Mouse (Mus musculus): Measurements from ENCODE around the gene Cd47. TPM values are rescaled to one million over a fixed set of nuclear protein-coding genes. Genes with fewer than 3 reads are reported as not detected.

Gene Cd47
- polyA plus RNA-seq, 1 experiment from 2014 or later, result 133 TPM

DNA sequence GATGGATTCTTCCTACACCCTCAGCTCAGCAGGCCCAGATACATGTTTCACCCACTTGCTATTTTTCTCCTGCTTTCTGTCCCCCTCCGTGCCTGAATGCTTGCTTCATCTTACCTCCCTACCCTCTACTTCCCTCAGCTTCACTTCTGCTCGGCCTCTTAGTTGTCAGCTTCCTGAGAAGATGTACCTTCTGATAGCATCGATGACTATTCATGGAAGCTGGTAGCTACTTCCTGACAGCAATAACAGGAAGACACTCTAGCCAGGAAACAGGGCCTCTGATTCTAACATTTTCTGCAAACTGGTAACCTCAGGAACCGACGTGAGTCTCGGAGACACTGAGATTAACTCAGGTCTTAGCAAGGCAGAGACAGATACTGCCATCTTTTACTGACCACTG is 1.5 kb upstream of the Cd47 start:
- WGBS, result 92% methylated on average over 6 of the region's 6 CpGs
- no peak overlapping the region for H3K27ac ChIP-seq (replicated peaks; ENCODE audit: low read depth, low read length)

DNA sequence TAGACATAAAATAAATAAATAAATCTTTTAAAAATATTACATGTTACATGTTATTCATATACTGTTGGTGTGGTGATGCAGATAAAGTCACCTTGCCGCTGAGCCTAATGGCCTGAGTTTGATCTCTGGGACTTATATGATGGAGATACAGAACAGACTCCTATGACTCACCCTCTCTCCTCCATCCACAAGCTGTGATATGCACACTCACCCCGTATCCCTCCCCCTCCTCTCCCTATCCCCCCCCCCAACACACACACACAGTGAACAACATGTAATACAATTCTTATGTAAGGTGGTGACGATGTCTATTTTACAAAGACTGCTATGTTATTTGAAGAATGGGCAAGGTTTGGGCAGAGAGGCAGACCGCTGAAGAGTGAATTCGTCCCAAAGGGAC is 663 bp downstream of the Cd47 start:
- no peak for DNase-seq
- H3K27me3 ChIP-seq (ENCODE audit: control insufficient read depth, insufficient read depth, low read length), result no peaks in the 10 kb centered on the region
- no peaks in the 10 kb centered on the region for H3K36me3 ChIP-seq (ENCODE audit: control insufficient read depth, insufficient read depth, low read length)
- no peak overlapping the region for H3K4me3 ChIP-seq (replicated peaks; ENCODE audit: low read depth, low read length)
- H3K27ac ChIP-seq (replicated peaks; ENCODE audit: low read depth, low read length), result no peak overlapping the region
- 90% methylated on average over 5 of the region's 5 CpGs for WGBS
- ATAC-seq (ENCODE audit: low FRiP score, low TSS enrichment), result no peak
- H3K4me2 ChIP-seq (ENCODE audit: low read length), result no peak overlapping the region
- no peaks in the 10 kb centered on the region for H3K9me3 ChIP-seq (ENCODE audit: control insufficient read depth, low read length)
- no peak overlapping the region for H3K9ac ChIP-seq (replicated peaks; ENCODE audit: low read length)
- peaks cover 17% of the 10 kb centered on the region; the same call in 1 of the 2 replicates for H3K4me1 ChIP-seq (ENCODE audit: control insufficient read depth, insufficient read depth, low read length)

More for the DNA sequence above, 1.5 kb upstream of the Cd47 start:
- H3K9me3 ChIP-seq (ENCODE audit: control insufficient read depth, low read length), result no peaks in the 10 kb centered on the region
- H3K27me3 ChIP-seq (ENCODE audit: control insufficient read depth, insufficient read depth, low read length), result no peaks in the 10 kb centered on the region
- no peak overlapping the region for H3K4me3 ChIP-seq (replicated peaks; ENCODE audit: low read depth, low read length)
- ATAC-seq (ENCODE audit: low FRiP score, low TSS enrichment) (no peak), DNase-seq (no peak)
- H3K4me2 ChIP-seq (ENCODE audit: low read length), result no peak overlapping the region
- no peaks in the 10 kb centered on the region for H3K36me3 ChIP-seq (ENCODE audit: control insufficient read depth, insufficient read depth, low read length)
- peaks cover 9% of the 10 kb centered on the region; the same call in 1 of the 2 replicates for H3K4me1 ChIP-seq (ENCODE audit: control insufficient read depth, insufficient read depth, low read length)
- H3K9ac ChIP-seq (replicated peaks; ENCODE audit: low read length), result no peak overlapping the region

DNA sequence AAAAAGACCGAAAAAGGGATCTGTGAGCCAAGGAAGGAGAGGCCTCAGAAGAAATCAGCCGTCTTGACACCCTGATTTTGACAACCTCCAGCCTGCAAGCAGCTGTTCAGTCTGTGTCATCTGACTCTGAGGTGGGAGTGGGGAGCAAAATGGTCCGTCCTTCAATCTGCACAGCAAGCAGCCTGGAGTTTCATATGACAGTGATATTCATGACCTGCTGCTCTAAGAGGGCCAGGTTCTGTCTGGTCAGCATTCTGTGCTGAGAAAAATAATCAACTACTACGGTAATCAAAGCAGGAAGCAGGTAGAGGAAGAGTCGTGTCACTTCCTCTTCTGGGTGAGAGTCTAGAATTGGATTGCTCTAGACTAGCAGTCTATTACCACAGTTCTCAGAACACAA is 1.1 kb downstream of the Cd47 start:
- WGBS, result 83% methylated on average over 5 of the region's 5 CpGs
- H3K9ac ChIP-seq (replicated peaks; ENCODE audit: low read length), result no peak overlapping the region
- no peak overlapping the region for H3K27ac ChIP-seq (replicated peaks; ENCODE audit: low read depth, low read length)
- DNase-seq (no peak), ATAC-seq (ENCODE audit: low FRiP score, low TSS enrichment) (no peak)
- H3K4me3 ChIP-seq (replicated peaks; ENCODE audit: low read depth, low read length), result no peak overlapping the region
- H3K4me1 ChIP-seq (ENCODE audit: control insufficient read depth, insufficient read depth, low read length), result peaks cover 17% of the 10 kb centered on the region; the same call in 1 of the 2 replicates
- no peaks in the 10 kb centered on the region for H3K9me3 ChIP-seq (ENCODE audit: control insufficient read depth, low read length)
- H3K4me2 ChIP-seq (ENCODE audit: low read length), result no peak overlapping the region
- H3K36me3 ChIP-seq (ENCODE audit: control insufficient read depth, insufficient read depth, low read length), result no peaks in the 10 kb centered on the region
- no peaks in the 10 kb centered on the region for H3K27me3 ChIP-seq (ENCODE audit: control insufficient read depth, insufficient read depth, low read length)

DNA sequence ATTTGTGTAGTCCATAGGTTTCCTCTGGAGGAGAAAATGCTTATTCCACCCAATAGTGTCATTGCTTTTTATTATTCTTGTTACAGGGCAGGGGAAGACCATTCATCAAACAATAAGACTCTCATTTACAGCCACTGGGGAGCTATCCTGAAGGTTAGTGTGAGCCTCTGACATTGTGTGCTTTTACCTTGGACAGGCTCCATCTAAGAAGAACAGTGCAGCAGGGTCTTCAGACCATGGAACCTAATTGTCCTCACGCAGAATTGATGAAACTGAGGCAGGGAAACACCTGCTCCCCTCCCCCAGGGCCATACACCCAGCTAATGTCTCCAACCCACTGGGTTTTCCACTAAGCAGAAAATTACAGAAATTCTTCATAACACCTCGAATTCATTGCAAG is 2.7 kb downstream of the Cd47 start:
- Histone ChIP-seq H3K27ac (replicated peaks; ENCODE audit: low read depth, low read length) (no peak overlapping the region), H3K9me3 (ENCODE audit: control insufficient read depth, low read length) (no peaks in the 10 kb centered on the region), H3K36me3 (ENCODE audit: control insufficient read depth, insufficient read depth, low read length) (no peaks in the 10 kb centered on the region), H3K4me1 (ENCODE audit: control insufficient read depth, insufficient read depth, low read length) (peaks cover 17% of the 10 kb centered on the region; the same call in 1 of the 2 replicates), H3K4me2 (ENCODE audit: low read length) (no peak overlapping the region), H3K27me3 (ENCODE audit: control insufficient read depth, insufficient read depth, low read length) (no peaks in the 10 kb centered on the region), H3K9ac (replicated peaks; ENCODE audit: low read length) (no peak overlapping the region), H3K4me3 (replicated peaks; ENCODE audit: low read depth, low read length) (no peak overlapping the region)
- WGBS, result 54% methylated on average over 2 of the region's 2 CpGs
- ATAC-seq (ENCODE audit: low FRiP score, low TSS enrichment), result no peak
- DNase-seq, result no peak

DNA sequence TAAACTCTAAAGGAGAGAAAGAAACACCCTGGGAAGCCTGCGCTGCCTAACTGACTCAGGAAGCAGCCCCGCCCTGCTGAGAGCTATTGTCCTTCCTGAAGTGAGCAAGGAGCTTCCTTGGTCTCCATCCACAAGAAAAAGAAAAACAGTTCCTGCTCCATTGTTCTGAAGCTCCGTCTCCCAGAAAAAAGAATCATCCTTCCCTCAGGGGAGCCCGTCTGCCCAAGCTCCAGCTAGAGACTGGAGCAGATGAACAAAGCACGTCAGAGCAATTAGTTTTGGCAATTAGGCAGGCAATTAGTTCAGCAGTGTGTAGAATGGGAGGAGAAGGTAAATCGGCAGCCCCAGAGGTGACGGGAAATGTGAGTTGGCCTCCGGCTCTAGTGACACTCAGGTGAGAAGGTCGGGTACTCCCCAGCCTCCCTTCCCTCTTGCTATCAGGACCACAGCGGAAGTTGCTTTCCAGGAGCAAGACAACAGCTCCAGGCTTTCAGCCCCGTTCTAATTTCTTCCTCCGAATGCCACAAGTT is 3.7 kb downstream of the Cd47 start:
- H3K36me3 ChIP-seq (ENCODE audit: control insufficient read depth, insufficient read depth, low read length), result no peaks in the 10 kb centered on the region
- peak overlapping the region; percentile 30 for H3K4me3 ChIP-seq (replicated peaks; ENCODE audit: low read depth, low read length)
- peaks cover 17% of the 10 kb centered on the region; the same call in 1 of the 2 replicates for H3K4me1 ChIP-seq (ENCODE audit: control insufficient read depth, insufficient read depth, low read length)
- peak; percentile 77 for DNase-seq
- 1% methylated on average over 12 of the region's 12 CpGs for WGBS
- no peaks in the 10 kb centered on the region for H3K9me3 ChIP-seq (ENCODE audit: control insufficient read depth, low read length)
- no peaks in the 10 kb centered on the region for H3K27me3 ChIP-seq (ENCODE audit: control insufficient read depth, insufficient read depth, low read length)
- peak overlapping the region; percentile 62 for H3K4me2 ChIP-seq (ENCODE audit: low read length)
- H3K9ac ChIP-seq (replicated peaks; ENCODE audit: low read length), result peak overlapping the region; percentile 45; the same call in 1 of the 2 replicates
- ATAC-seq (ENCODE audit: low FRiP score, low TSS enrichment), result peak; percentile 66
- H3K27ac ChIP-seq (replicated peaks; ENCODE audit: low read depth, low read length), result peak overlapping the region; percentile 15; the same call in 1 of the 2 replicates

DNA sequence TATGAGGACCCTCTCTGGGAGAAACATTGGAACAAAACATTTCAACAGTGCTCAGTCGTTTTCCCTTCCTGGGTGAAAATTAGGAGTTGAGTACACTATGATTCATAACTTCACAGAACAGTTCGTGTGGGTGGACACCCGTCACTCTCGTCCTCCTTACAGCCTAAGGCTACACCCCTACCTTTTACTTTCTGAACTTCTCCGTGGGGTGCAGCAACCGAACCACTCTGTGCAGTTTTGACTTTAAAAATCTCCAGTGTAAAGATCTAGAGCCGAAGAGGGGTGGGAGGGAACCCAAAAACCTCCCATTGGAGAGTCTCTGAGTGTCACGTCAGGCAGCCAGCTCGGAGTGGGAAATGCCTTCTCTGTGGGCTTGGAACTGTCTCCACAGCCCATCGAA is 6.6 kb downstream of the Cd47 start:
- WGBS, result 85% methylated on average over 10 of the region's 10 CpGs
- no peak overlapping the region for H3K4me2 ChIP-seq (ENCODE audit: low read length)

DNA sequence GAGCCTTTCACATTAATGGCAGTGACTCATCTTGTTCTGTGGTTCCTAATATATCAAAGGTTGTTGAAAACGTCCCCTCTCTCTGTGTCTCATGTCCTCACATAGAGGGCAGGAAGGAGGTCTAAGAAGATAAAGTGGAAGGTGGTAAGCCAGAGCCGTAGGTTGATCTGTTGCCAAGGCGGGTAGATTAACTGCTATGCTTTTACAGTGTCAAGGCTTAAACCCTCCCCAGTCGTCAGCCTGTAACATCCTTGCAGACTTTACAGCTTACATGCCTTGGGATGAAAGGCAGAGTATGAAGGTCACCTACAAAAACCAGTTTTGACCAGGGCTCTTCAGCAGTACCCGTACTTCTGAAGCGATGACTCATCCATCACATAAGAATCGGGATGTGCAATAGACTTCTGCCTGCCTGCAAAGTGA is 7.1 kb downstream of the Cd47 start:
- Histone ChIP-seq H3K27me3 (ENCODE audit: control insufficient read depth, insufficient read depth, low read length) (no peaks in the 10 kb centered on the region), H3K4me3 (replicated peaks; ENCODE audit: low read depth, low read length) (no peak overlapping the region), H3K27ac (replicated peaks; ENCODE audit: low read depth, low read length) (no peak overlapping the region), H3K4me1 (ENCODE audit: control insufficient read depth, insufficient read depth, low read length) (peaks cover 17% of the 10 kb centered on the region; the same call in 1 of the 2 replicates), H3K9me3 (ENCODE audit: control insufficient read depth, low read length) (no peaks in the 10 kb centered on the region), H3K4me2 (ENCODE audit: low read length) (no peak overlapping the region), H3K36me3 (ENCODE audit: control insufficient read depth, insufficient read depth, low read length) (no peaks in the 10 kb centered on the region), H3K9ac (replicated peaks; ENCODE audit: low read length) (no peak overlapping the region)
- 83% methylated on average over 7 of the region's 7 CpGs for WGBS
- no peak for DNase-seq
- ATAC-seq (ENCODE audit: low FRiP score, low TSS enrichment), result no peak

More for the DNA sequence above, 6.6 kb downstream of the Cd47 start:
- no peak for DNase-seq
- Histone ChIP-seq H3K4me3 (replicated peaks; ENCODE audit: low read depth, low read length) (no peak overlapping the region), H3K4me1 (ENCODE audit: control insufficient read depth, insufficient read depth, low read length) (peaks cover 17% of the 10 kb centered on the region; the same call in 1 of the 2 replicates), H3K27me3 (ENCODE audit: control insufficient read depth, insufficient read depth, low read length) (no peaks in the 10 kb centered on the region), H3K9me3 (ENCODE audit: control insufficient read depth, low read length) (no peaks in the 10 kb centered on the region), H3K36me3 (ENCODE audit: control insufficient read depth, insufficient read depth, low read length) (no peaks in the 10 kb centered on the region), H3K9ac (replicated peaks; ENCODE audit: low read length) (no peak overlapping the region), H3K27ac (replicated peaks; ENCODE audit: low read depth, low read length) (no peak overlapping the region)
- no peak for ATAC-seq (ENCODE audit: low FRiP score, low TSS enrichment)

DNA sequence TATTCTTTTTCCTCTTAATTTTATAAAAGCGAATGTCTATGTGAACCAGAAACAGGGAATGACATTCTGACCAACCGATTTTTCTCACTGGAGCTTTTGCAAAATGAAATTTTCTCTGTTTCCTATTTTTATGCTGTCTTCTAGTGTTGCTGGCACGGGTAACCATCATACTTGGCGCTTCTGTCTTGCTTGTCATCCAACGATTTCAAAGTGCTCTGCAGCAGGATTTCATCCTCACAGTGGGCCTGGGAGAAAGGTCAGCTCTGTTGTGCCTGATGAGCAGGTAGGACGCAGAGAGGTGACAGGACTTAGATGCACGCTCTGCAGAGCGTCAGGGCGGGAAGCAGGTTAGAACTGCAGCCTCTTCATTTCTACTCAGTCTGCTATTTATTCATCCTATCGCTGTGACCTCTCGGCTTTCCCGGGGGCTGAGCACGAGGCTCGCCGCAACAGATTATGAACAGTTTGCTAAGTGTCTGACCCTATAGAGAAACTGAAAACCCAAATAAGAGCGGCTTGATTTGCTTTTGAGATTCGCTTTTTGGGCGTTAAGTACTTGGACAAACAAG is 7.6 kb downstream of the Cd47 start:
- no peaks in the 10 kb centered on the region for H3K27me3 ChIP-seq (ENCODE audit: control insufficient read depth, insufficient read depth, low read length)
- no peak overlapping the region for H3K4me2 ChIP-seq (ENCODE audit: low read length)
- no peaks in the 10 kb centered on the region for H3K9me3 ChIP-seq (ENCODE audit: control insufficient read depth, low read length)
- no peaks in the 10 kb centered on the region for H3K36me3 ChIP-seq (ENCODE audit: control insufficient read depth, insufficient read depth, low read length)
- no peak for ATAC-seq (ENCODE audit: low FRiP score, low TSS enrichment)
- no peak overlapping the region for H3K27ac ChIP-seq (replicated peaks; ENCODE audit: low read depth, low read length)
- WGBS, result 82% methylated on average over 18 of the region's 18 CpGs
- no peak overlapping the region for H3K9ac ChIP-seq (replicated peaks; ENCODE audit: low read length)
- DNase-seq, result no peak
- H3K4me1 ChIP-seq (ENCODE audit: control insufficient read depth, insufficient read depth, low read length), result peaks cover 16% of the 10 kb centered on the region; the same call in 1 of the 2 replicates
- H3K4me3 ChIP-seq (replicated peaks; ENCODE audit: low read depth, low read length), result no peak overlapping the region

DNA sequence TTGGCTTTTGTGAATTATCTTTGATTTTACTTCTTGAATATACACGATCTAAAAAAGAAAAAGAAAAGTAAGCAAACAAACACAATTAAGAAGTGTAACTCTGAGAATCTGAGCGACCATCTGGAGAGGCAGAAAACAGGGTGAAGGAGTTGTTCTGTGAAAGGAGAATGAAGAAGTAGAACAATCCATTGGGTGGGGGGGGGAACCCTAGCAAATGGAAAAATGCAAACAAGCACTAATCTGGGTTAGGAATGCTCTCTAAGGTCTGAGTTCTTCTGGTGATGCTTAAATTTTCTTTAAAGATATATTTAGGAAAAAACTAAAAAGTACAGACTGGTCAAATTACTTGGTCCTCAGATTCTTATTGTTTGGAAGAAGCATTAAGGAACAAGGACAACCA is 11.6 kb downstream of the Cd47 start:
- no peak for ATAC-seq (ENCODE audit: low FRiP score, low TSS enrichment)
- no peaks in the 10 kb centered on the region for H3K36me3 ChIP-seq (ENCODE audit: control insufficient read depth, insufficient read depth, low read length)
- no peak for DNase-seq
- H3K9ac ChIP-seq (replicated peaks; ENCODE audit: low read length), result no peak overlapping the region
- WGBS, result 91% methylated on average over 2 of the region's 2 CpGs
- no peak overlapping the region for H3K4me2 ChIP-seq (ENCODE audit: low read length)
- H3K4me3 ChIP-seq (replicated peaks; ENCODE audit: low read depth, low read length), result no peak overlapping the region
- H3K27me3 ChIP-seq (ENCODE audit: control insufficient read depth, insufficient read depth, low read length), result no peaks in the 10 kb centered on the region
- H3K27ac ChIP-seq (replicated peaks; ENCODE audit: low read depth, low read length), result no peak overlapping the region
- H3K9me3 ChIP-seq (ENCODE audit: control insufficient read depth, low read length), result no peaks in the 10 kb centered on the region
- H3K4me1 ChIP-seq (ENCODE audit: control insufficient read depth, insufficient read depth, low read length), result no peaks in the 10 kb centered on the region

Data from midbrain, embryonic 14.5 days (tissue).